Mouse (Mus musculus): ENCODE data around the gene Sbno1. TPM values are rescaled to one million over a fixed set of nuclear protein-coding genes. Genes with fewer than 3 reads are reported as not detected.

Sbno1 gene
- polyA plus RNA-seq, 1 experiment: 11.3 TPM

DNA sequence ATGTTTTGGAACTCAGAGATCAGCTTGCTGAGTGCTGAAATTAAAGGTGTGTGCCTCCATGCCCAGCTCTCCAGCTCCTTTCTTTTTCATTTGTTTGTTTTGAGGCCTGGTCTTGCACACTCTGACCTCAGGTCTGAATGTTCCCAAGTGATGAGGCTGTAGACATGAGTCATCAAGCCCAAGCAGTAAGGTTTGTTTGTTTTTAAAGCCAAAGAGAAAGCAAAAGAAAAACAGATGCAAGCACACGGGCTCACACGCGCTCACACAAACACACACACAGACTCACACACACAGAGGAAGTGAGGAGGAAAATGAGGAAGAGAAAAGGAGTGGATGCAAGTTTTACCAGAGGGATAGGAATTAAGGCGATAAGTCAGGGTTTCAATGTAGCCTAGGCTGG is 48.7 kb downstream of the Sbno1 start:
- H3K36me3 ChIP-seq (ENCODE audit: control insufficient read depth, insufficient read depth): peaks cover 59% of the 10 kb centered on the region
- H3K4me2 ChIP-seq (ENCODE audit: low read depth): no peak overlapping the region
- TF ChIP-seq TCF12 (IDR thresholded peaks at IDR 0.05; ENCODE audit: insufficient read depth, poor library complexity, severe bottlenecking) (no peak), POLR2A (IDR thresholded peaks at IDR 0.05; ENCODE audit: insufficient read length, low read depth) (no peak), E2F4 (IDR thresholded peaks at IDR 0.05; ENCODE audit: insufficient read depth) (no peak), TCF3 (IDR thresholded peaks at IDR 0.05; ENCODE audit: insufficient read length, low read depth) (no peak), SRF (IDR thresholded peaks at IDR 0.05; ENCODE audit: control insufficient read depth, insufficient read length, low read depth) (no peak), USF1 (IDR thresholded peaks at IDR 0.05; ENCODE audit: low read depth) (no peak), CEBPB (IDR thresholded peaks at IDR 0.05; ENCODE audit: insufficient read depth, poor library complexity, severe bottlenecking) (no peak), MAX (IDR thresholded peaks at IDR 0.05; ENCODE audit: low read depth) (no peak), MYOG (IDR thresholded peaks at IDR 0.05; ENCODE audit: control insufficient read depth in 1 of 3, insufficient read depth in 1 of 3, insufficient read length in 2 of 3, low read depth in 2 of 3) (no peak), POLR2AphosphoS2 (IDR thresholded peaks at IDR 0.05; ENCODE audit: insufficient read length, low read depth) (no peak), MYOD1 (IDR thresholded peaks at IDR 0.05; ENCODE audit: control insufficient read depth in 1 of 3, insufficient read length in 2 of 3, low read depth in 2 of 3) (no peak), REST (IDR thresholded peaks at IDR 0.05; ENCODE audit: insufficient read depth, insufficient read length) (no peak)
- no peaks in the 10 kb centered on the region for H3K27me3 ChIP-seq (ENCODE audit: control insufficient read depth, insufficient read depth, insufficient read length)
- H3K4me3 ChIP-seq: no peak overlapping the region
- H3K79me2 ChIP-seq (ENCODE audit: control insufficient read depth, insufficient read depth): no peaks in the 10 kb centered on the region
- no peak overlapping the region for H3ac ChIP-seq (ENCODE audit: control insufficient read depth, insufficient read length)

DNA sequence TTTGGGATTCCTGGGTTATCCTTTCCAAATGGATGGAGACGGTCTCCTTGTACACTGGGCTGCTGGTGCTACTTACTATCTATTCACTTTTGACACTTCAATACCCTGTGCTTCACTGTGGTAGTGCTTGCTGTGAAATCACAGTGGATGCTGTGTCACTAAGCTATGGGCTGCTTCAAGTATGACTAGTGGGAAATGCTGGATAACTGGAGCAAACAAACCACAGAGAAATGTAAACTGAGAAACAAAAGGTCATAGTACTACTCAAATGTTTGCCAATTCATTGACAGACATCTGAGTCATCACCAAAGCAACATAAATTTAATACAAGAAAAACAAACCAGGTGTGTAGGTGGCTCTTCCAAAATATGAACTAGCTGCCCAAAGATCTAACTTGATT is 49.4 kb downstream of the Sbno1 start:
- Histone ChIP-seq H3K4me2 (ENCODE audit: low read depth) (no peak overlapping the region), H3K79me2 (ENCODE audit: control insufficient read depth, insufficient read depth) (no peaks in the 10 kb centered on the region), H3K27me3 (ENCODE audit: control insufficient read depth, insufficient read depth, insufficient read length) (no peaks in the 10 kb centered on the region), H3K36me3 (ENCODE audit: control insufficient read depth, insufficient read depth) (peaks cover 55% of the 10 kb centered on the region), H3K4me3 (no peak overlapping the region), H3ac (ENCODE audit: control insufficient read depth, insufficient read length) (no peak overlapping the region)
- TF ChIP-seq SRF (IDR thresholded peaks at IDR 0.05; ENCODE audit: control insufficient read depth, insufficient read length, low read depth): no peak
- no peak for TF ChIP-seq MAX (IDR thresholded peaks at IDR 0.05; ENCODE audit: low read depth)
- TF ChIP-seq POLR2AphosphoS2 (IDR thresholded peaks at IDR 0.05; ENCODE audit: insufficient read length, low read depth): no peak
- TF ChIP-seq POLR2A (IDR thresholded peaks at IDR 0.05; ENCODE audit: insufficient read length, low read depth): no peak
- no peak for TF ChIP-seq REST (IDR thresholded peaks at IDR 0.05; ENCODE audit: insufficient read depth, insufficient read length)
- TF ChIP-seq MYOD1 (IDR thresholded peaks at IDR 0.05; ENCODE audit: control insufficient read depth in 1 of 3, insufficient read length in 2 of 3, low read depth in 2 of 3): no peak
- TF ChIP-seq USF1 (IDR thresholded peaks at IDR 0.05; ENCODE audit: low read depth): no peak
- TF ChIP-seq TCF3 (IDR thresholded peaks at IDR 0.05; ENCODE audit: insufficient read length, low read depth): no peak
- TF ChIP-seq MYOG (IDR thresholded peaks at IDR 0.05; ENCODE audit: control insufficient read depth in 1 of 3, insufficient read depth in 1 of 3, insufficient read length in 2 of 3, low read depth in 2 of 3): no peak
- TF ChIP-seq CEBPB (IDR thresholded peaks at IDR 0.05; ENCODE audit: insufficient read depth, poor library complexity, severe bottlenecking): no peak
- no peak for TF ChIP-seq TCF12 (IDR thresholded peaks at IDR 0.05; ENCODE audit: insufficient read depth, poor library complexity, severe bottlenecking)
- TF ChIP-seq E2F4 (IDR thresholded peaks at IDR 0.05; ENCODE audit: insufficient read depth): no peak

DNA sequence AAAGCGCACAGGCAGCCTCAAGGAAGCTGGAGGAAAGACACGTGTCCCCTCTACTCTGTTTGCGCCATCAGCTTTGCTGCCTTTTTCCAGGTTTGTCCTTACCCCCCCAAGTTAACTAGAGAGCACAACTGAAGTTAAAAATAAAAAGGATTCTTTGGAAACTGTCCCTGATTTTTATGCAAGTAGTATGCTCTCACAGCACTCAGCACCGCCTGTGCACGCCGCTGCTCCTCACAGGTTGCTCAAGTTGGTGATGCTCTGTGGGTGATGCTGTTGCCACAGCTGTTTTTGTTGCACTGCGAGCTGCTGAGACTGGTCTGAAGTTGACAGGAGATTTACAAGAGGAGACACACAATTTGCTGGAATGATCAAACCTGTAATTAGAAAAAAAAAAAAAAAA is 51.5 kb downstream of the Sbno1 start:
- no peak overlapping the region for H3K4me2 ChIP-seq (ENCODE audit: low read depth)
- H3K79me2 ChIP-seq (ENCODE audit: control insufficient read depth, insufficient read depth): no peaks in the 10 kb centered on the region
- H3K4me3 ChIP-seq: no peak overlapping the region
- no peak overlapping the region for H3ac ChIP-seq (ENCODE audit: control insufficient read depth, insufficient read length)
- H3K27me3 ChIP-seq (ENCODE audit: control insufficient read depth, insufficient read depth, insufficient read length): no peaks in the 10 kb centered on the region
- TF ChIP-seq SRF (IDR thresholded peaks at IDR 0.05; ENCODE audit: control insufficient read depth, insufficient read length, low read depth) (no peak), CEBPB (IDR thresholded peaks at IDR 0.05; ENCODE audit: insufficient read depth, poor library complexity, severe bottlenecking) (no peak), MYOD1 (IDR thresholded peaks at IDR 0.05; ENCODE audit: control insufficient read depth in 1 of 3, insufficient read length in 2 of 3, low read depth in 2 of 3) (no peak), TCF12 (IDR thresholded peaks at IDR 0.05; ENCODE audit: insufficient read depth, poor library complexity, severe bottlenecking) (no peak), TCF3 (IDR thresholded peaks at IDR 0.05; ENCODE audit: insufficient read length, low read depth) (no peak), USF1 (IDR thresholded peaks at IDR 0.05; ENCODE audit: low read depth) (no peak), REST (IDR thresholded peaks at IDR 0.05; ENCODE audit: insufficient read depth, insufficient read length) (no peak), POLR2AphosphoS2 (IDR thresholded peaks at IDR 0.05; ENCODE audit: insufficient read length, low read depth) (no peak), MYOG (IDR thresholded peaks at IDR 0.05; ENCODE audit: control insufficient read depth in 1 of 3, insufficient read depth in 1 of 3, insufficient read length in 2 of 3, low read depth in 2 of 3) (no peak), POLR2A (IDR thresholded peaks at IDR 0.05; ENCODE audit: insufficient read length, low read depth) (no peak), E2F4 (IDR thresholded peaks at IDR 0.05; ENCODE audit: insufficient read depth) (no peak), MAX (IDR thresholded peaks at IDR 0.05; ENCODE audit: low read depth) (no peak)
- H3K36me3 ChIP-seq (ENCODE audit: control insufficient read depth, insufficient read depth): peaks cover 50% of the 10 kb centered on the region

DNA sequence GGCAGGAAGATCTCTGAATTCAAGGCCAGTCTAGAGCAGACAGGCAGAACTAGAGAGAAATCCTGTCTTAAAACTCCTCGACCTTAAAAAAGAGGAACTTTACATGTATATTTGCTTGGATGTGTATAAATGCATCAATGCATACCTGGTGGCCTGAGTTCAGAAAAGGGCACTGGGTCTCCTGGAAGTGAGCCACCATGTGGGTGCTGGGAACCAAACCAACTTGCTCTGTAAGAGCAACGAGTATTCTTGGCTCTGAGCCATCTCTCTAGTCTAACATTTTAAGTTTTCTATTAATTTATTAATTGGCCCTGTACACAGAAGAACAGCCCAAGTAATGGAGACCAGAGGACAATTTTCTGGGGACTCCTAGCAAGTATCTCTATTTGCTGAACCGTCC is 59.1 kb downstream of the Sbno1 start:
- Histone ChIP-seq H3ac (ENCODE audit: control insufficient read depth, insufficient read length) (no peak overlapping the region), H3K79me2 (ENCODE audit: control insufficient read depth, insufficient read depth) (no peaks in the 10 kb centered on the region), H3K27me3 (ENCODE audit: control insufficient read depth, insufficient read depth, insufficient read length) (no peaks in the 10 kb centered on the region), H3K36me3 (ENCODE audit: control insufficient read depth, insufficient read depth) (peaks cover 4% of the 10 kb centered on the region), H3K4me3 (no peak overlapping the region), H3K4me2 (ENCODE audit: low read depth) (no peak overlapping the region)
- no peak for TF ChIP-seq USF1 (IDR thresholded peaks at IDR 0.05; ENCODE audit: low read depth)
- no peak for TF ChIP-seq E2F4 (IDR thresholded peaks at IDR 0.05; ENCODE audit: insufficient read depth)
- no peak for TF ChIP-seq MYOD1 (IDR thresholded peaks at IDR 0.05; ENCODE audit: control insufficient read depth in 1 of 3, insufficient read length in 2 of 3, low read depth in 2 of 3)
- no peak for TF ChIP-seq POLR2AphosphoS2 (IDR thresholded peaks at IDR 0.05; ENCODE audit: insufficient read length, low read depth)
- TF ChIP-seq TCF3 (IDR thresholded peaks at IDR 0.05; ENCODE audit: insufficient read length, low read depth): no peak
- no peak for TF ChIP-seq TCF12 (IDR thresholded peaks at IDR 0.05; ENCODE audit: insufficient read depth, poor library complexity, severe bottlenecking)
- no peak for TF ChIP-seq POLR2A (IDR thresholded peaks at IDR 0.05; ENCODE audit: insufficient read length, low read depth)
- TF ChIP-seq MYOG (IDR thresholded peaks at IDR 0.05; ENCODE audit: control insufficient read depth in 1 of 3, insufficient read depth in 1 of 3, insufficient read length in 2 of 3, low read depth in 2 of 3): no peak
- TF ChIP-seq REST (IDR thresholded peaks at IDR 0.05; ENCODE audit: insufficient read depth, insufficient read length): no peak
- no peak for TF ChIP-seq SRF (IDR thresholded peaks at IDR 0.05; ENCODE audit: control insufficient read depth, insufficient read length, low read depth)
- TF ChIP-seq MAX (IDR thresholded peaks at IDR 0.05; ENCODE audit: low read depth): no peak
